Mouse (Mus musculus) erythroblast, embryonic 14.5 days (primary cell): ENCODE data around the gene Fyn.

Experiments used
- GATA1 ChIP-seq: IDR thresholded peaks from 2 replicates; pipeline ENCODE4 v1.6.1; 2012; ENCODE audit warnings: low read length, inconsistent platforms, mixed read lengths
- TAL1 ChIP-seq: IDR thresholded peaks from 3 replicates; pipeline ENCODE4 v1.6.1; 2012; ENCODE audit warnings: low read length, inconsistent platforms, mixed read lengths

- TF ChIP-seq TAL1 = no peak
- no peak for TF ChIP-seq GATA1
Measured at GRCm38 (mm10) chr10:39371991-39372390, 3.3 kb downstream of the Fyn start.
